Mouse (Mus musculus): Measurements from ENCODE around the gene Pdia5.

Gene Pdia5

GRCm38 (mm10) chr16:35490231-35491070, at the start of gene Pdia5:
TSS of gene Pdia5 (minus strand) at chr16:35490873.
- DNase-seq (ENCODE audit: low spot score), result peak; percentile 65

DNA sequence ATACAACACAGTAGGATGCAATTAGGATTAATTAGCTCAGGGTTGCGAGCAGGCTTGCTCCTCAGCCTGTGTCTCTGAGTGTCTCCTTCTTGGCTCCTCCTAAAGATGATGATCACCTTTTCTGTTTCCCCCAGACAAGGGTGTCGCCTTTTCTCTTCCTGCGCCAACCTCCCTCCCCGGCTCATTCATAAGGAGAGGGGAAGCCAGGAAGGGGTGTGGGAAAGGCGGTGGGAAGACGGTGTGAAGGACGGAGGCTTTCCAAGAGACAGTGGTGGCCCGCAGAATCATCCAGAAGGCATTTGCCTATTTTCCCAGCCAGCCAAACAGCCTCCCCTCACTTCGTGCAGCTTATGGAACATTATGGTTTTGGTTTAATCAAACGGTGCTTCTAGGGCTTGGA, 48.4 kb upstream of the Pdia5 start:
- no peak for DNase-seq (ENCODE audit: low spot score)

DNA sequence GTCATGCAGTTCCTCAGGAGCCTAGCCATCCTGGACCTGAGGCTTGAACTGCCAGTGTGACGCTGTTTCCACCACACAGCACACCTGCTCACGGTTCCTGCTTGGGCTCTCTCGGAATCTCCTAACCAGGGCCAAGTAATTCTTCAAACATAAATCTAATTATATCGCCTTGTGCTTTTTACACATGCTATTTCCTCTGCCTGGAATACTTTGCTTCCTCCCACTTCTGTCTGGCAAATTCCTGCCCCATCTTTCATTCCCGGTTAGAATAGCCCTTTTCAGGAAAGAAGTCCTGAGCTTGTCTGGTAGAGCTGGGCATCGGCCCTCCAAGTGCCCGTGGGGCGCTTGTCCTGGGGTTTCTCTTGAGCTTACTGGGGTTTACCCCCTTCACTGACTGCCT, 47.0 kb upstream of the Pdia5 start:
- no peak for DNase-seq (ENCODE audit: low spot score)

- DNase-seq (ENCODE audit: low spot score), result no peak
These were observed 44.0 kb upstream of the Pdia5 start for GRCm38 (mm10) chr16:35534630-35535029.

- no peak for DNase-seq (ENCODE audit: low spot score)
These were observed 33.5 kb upstream of the Pdia5 start for GRCm38 (mm10) chr16:35524200-35524599.

DNA sequence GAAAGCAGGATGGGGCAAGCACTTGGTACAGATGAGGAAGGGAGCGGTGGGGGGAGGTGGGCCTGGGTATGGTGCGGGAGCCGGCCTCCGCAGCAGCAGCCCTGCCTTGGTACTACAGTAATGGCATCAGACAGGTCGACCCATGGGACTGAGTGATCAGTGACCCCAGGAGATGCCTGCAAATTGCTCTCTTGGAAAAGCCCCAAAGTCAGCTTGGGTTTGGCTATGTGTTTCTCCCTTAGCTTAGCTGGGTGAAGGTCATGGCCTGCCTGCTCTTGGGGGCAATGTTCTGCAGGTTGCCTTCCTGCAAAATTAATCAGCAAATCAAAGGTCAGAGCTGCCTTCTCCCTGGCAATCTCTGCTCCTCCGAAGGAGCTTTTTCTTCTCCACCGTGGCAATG, 28.6 kb upstream of the Pdia5 start:
- no peak for DNase-seq (ENCODE audit: low spot score)

- DNase-seq (ENCODE audit: low spot score), result no peak
These were observed 27.6 kb upstream of the Pdia5 start for GRCm38 (mm10) chr16:35517976-35518951.

GRCm38 (mm10) chr16:35515977-35516612, 25.4 kb upstream of the Pdia5 start:
- no peak for DNase-seq (ENCODE audit: low spot score)

GRCm38 (mm10) chr16:35509331-35510070, 18.8 kb upstream of the Pdia5 start:
- DNase-seq (ENCODE audit: low spot score), result no peak

DNA sequence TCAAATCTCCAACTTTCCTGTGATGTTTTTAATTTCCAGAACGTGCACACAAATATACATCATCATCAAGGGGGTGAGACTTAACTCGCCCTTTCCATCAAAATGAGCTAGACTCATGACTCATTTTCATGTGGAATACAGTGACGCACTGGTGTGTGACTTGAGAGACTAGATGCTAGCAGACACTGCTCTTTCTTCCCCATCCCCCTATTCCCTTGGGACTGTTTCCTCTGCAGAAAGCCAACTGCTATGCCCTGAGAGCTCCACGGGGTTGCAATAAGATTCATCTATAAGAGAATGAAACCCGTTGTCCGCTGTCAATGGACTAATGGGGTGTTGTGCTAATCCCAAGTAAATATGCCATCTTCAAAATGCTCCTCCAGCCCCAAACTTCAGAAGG, 17.9 kb upstream of the Pdia5 start:
- DNase-seq (ENCODE audit: low spot score), result no peak

GRCm38 (mm10) chr16:35505786-35506185, 15.1 kb upstream of the Pdia5 start:
- DNase-seq (ENCODE audit: low spot score), result no peak

DNA sequence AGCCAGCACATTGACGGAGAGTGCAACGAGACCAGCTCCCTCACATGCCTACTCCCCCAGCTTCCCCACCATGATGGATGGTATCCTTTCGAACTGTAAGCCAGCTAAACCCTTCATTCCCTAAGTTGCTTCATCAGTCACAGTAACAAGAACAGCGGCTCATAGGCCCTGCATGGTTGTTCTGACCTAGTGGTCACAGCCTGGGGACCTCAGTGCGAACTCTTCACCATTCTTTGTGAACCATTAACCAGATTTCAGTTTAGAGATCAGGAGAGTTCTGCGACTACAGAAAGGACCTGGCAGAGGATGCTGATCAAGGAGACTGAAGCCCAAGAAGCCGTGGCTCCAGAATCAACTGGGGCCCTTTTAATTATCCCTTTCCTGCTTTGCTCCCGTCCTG, 13.6 kb upstream of the Pdia5 start:
- no peak for DNase-seq (ENCODE audit: low spot score)

DNA sequence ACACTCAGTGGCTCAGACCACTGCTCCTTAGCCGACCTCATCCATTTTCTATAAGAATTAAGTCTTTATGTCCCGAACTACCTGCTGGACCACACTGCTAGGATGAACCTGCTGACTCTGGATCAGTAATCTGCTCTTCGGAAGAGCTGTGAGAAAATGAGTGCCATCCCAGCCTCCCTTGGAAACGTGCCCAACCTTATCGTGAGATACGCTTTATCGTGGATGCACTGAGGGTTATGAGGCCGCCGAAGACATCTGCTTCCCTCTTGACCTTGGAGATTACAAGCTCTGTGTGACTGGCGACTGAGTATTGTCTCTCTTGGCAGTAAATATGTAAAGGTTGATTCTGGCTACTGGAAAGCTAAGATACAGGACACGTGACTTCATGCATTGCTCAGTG, 11.8 kb upstream of the Pdia5 start:
- DNase-seq (ENCODE audit: low spot score), result no peak

GRCm38 (mm10) chr16:35501106-35501760, 10.6 kb upstream of the Pdia5 start:
- DNase-seq (ENCODE audit: low spot score), result no peak

GRCm38 (mm10) chr16:35500342-35500741, 9.7 kb upstream of the Pdia5 start:
- no peak for DNase-seq (ENCODE audit: low spot score)

DNA sequence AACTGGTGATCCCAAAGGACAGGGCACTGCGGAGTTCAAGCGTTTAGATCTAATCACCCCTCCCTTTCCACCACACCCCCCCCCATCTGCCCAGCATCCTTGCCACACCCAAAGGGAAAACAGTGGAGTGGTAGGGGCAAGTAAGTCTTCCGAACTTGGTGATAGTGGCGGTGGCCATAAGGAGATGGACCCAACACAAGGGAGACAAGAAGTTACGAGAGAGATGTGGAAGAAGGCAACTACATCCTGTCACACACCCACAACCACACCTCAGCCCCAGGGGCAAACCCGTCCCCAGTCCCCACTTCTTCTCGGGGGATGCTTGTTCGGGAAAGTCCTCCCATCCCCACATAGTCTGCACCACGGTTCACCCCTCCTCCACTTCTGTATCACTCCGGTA, 880 bp downstream of the Pdia5 start:
- no peak for DNase-seq (ENCODE audit: low spot score)

DNA sequence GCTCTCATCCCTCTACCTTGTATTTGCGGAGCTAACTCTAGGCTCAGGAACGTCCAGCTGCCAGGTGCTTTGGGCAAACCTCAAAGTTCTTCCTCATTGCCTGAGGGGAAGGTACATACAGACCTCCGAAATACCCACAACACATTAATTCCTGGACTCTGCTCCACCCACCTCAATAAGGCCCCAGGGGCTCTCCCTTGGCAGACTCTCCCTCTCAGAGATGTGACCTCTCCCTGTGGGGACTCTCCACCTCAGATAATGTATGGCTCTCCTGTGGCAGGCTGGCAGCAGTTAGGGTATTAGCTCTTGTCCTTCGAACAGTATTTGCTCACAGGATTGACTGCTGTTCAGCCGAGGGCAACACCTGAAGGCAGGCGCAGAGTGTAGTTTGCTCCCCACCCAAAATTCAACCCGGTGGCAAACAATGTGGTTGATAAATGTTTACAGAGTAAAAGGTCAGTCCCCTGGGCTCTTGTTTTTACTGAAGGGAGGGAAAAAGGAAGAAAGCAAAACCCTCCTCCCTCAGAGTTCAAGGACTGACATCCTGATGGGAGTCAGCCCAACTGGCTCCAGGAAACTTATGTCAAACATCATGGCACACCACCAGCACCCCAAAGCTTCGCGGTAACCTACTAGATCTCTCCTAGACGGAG, 1.5 kb downstream of the Pdia5 start:
- no peak for DNase-seq (ENCODE audit: low spot score)

DNA sequence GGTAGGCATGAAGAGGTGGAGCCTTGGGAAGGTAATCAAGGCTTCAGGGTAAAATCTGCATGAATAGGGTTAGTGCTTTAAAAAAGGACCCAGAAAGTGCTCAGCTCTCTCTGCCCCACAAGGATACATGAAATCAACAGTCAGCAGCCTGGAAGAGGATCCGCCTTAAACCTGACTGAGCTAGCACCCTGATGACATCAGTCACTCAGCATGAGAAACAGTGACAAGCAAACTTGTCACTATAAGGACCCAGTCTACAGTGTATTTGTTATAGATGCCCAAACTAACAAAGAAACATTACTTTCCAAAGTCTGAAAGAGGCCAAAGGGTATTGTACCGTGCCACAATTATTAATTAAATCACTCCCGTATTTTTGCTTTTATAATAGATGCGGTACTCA, 2.9 kb downstream of the Pdia5 start:
- DNase-seq (ENCODE audit: low spot score), result no peak

GRCm38 (mm10) chr16:35487056-35487455, 3.6 kb downstream of the Pdia5 start:
- no peak for DNase-seq (ENCODE audit: low spot score)

DNA sequence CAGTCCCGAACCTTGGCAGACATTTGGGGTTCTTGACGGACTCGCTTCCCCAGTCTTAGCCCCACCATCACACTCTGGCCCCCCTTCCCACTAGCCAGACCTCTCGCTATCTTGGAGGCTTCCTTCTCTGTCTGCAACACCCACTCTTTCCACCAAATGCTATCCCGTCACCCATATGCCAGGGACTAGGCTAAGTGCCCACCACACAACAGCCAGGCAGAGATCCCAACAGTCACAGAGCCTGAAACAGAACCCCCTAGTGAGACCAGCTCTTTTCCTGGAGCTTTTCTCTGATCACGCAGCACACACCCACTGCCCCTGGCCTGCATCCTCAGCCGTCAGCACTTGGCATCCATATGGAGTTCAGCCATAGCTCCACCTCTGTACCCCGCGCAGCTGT, 5.0 kb downstream of the Pdia5 start:
- DNase-seq (ENCODE audit: low spot score), result no peak
